Mouse (Mus musculus): ENCODE results near the gene Arhgap24. TPM values are rescaled to one million over a fixed set of nuclear protein-coding genes. Genes with fewer than 3 reads are reported as not detected.
A peak's percentile ranks its signal among the peaks of the same experiment; 100 is the strongest.

The Arhgap24 gene
- total RNA-seq, 2 experiments from 2014 or later: 8.7 to 9.1 TPM

- DNase-seq (ENCODE audit: low spot score in 2 of 2): no peak
Observed at GRCm38 (mm10) chr5:102736131-102736530, 254.9 kb downstream of the Arhgap24 start.

- no peak for DNase-seq (ENCODE audit: low spot score in 2 of 2)
Observed at GRCm38 (mm10) chr5:102742554-102743255, 261.5 kb downstream of the Arhgap24 start.

GRCm38 (mm10) chr5:102743436-102743835 is 262.2 kb downstream of the Arhgap24 start:
- DNase-seq (ENCODE audit: low spot score in 2 of 2): no peak

- no peak for DNase-seq (ENCODE audit: low spot score in 2 of 2)
Observed at GRCm38 (mm10) chr5:102744051-102744450, 262.9 kb downstream of the Arhgap24 start.

GRCm38 (mm10) chr5:102748146-102748545 is 267.0 kb downstream of the Arhgap24 start:
- DNase-seq (ENCODE audit: low spot score in 2 of 2): no peak

GRCm38 (mm10) chr5:102749020-102749419 is 267.8 kb downstream of the Arhgap24 start:
- DNase-seq (ENCODE audit: low spot score in 2 of 2): peak; percentile 18 to 27

- DNase-seq (ENCODE audit: low spot score in 2 of 2): no peak
Observed at GRCm38 (mm10) chr5:102750674-102751073, 269.5 kb downstream of the Arhgap24 start.

- no peak for DNase-seq (ENCODE audit: low spot score in 2 of 2)
Observed at GRCm38 (mm10) chr5:102751661-102752307, 270.6 kb downstream of the Arhgap24 start.

- DNase-seq (ENCODE audit: low spot score in 2 of 2): peak in 1 of 2 experiments; percentile 31
Observed at GRCm38 (mm10) chr5:102752308-102752663, 271.1 kb downstream of the Arhgap24 start.

GRCm38 (mm10) chr5:102757040-102757439 is 275.8 kb downstream of the Arhgap24 start:
- DNase-seq (ENCODE audit: low spot score in 2 of 2): peak in 1 of 2 experiments; percentile 31

GRCm38 (mm10) chr5:102765694-102766093 is 284.5 kb downstream of the Arhgap24 start:
- no peak for DNase-seq (ENCODE audit: low spot score in 2 of 2)

GRCm38 (mm10) chr5:102766311-102767057 is 285.3 kb downstream of the Arhgap24 start:
- no peak for DNase-seq (ENCODE audit: low spot score in 2 of 2)

- no peak for DNase-seq (ENCODE audit: low spot score in 2 of 2)
Observed at GRCm38 (mm10) chr5:102767058-102767444, 285.9 kb downstream of the Arhgap24 start.

GRCm38 (mm10) chr5:102767822-102768221 is 286.6 kb downstream of the Arhgap24 start:
- DNase-seq (ENCODE audit: low spot score in 2 of 2): no peak

GRCm38 (mm10) chr5:102768385-102769080 is 287.3 kb downstream of the Arhgap24 start:
- no peak for DNase-seq (ENCODE audit: low spot score in 2 of 2)

GRCm38 (mm10) chr5:102770611-102771010 is 289.4 kb downstream of the Arhgap24 start:
- no peak for DNase-seq (ENCODE audit: low spot score in 2 of 2)

- no peak for DNase-seq (ENCODE audit: low spot score in 2 of 2)
Observed at GRCm38 (mm10) chr5:102774500-102774899, 293.3 kb downstream of the Arhgap24 start.

- no peak for DNase-seq (ENCODE audit: low spot score in 2 of 2)
Observed at GRCm38 (mm10) chr5:102777255-102777654, 296.1 kb downstream of the Arhgap24 start.

- DNase-seq (ENCODE audit: low spot score in 2 of 2): no peak
Observed at GRCm38 (mm10) chr5:102777852-102778251, 296.7 kb downstream of the Arhgap24 start.

- DNase-seq (ENCODE audit: low spot score in 2 of 2): no peak
Observed at GRCm38 (mm10) chr5:102778253-102778652, 297.1 kb downstream of the Arhgap24 start.

GRCm38 (mm10) chr5:102783585-102783984 is 302.4 kb downstream of the Arhgap24 start:
- DNase-seq (ENCODE audit: low spot score in 2 of 2): peak; percentile 10 to 18
